Comparison of ENCODE assay signal across 9 mouse cellular contexts in the genomic region with DNA sequence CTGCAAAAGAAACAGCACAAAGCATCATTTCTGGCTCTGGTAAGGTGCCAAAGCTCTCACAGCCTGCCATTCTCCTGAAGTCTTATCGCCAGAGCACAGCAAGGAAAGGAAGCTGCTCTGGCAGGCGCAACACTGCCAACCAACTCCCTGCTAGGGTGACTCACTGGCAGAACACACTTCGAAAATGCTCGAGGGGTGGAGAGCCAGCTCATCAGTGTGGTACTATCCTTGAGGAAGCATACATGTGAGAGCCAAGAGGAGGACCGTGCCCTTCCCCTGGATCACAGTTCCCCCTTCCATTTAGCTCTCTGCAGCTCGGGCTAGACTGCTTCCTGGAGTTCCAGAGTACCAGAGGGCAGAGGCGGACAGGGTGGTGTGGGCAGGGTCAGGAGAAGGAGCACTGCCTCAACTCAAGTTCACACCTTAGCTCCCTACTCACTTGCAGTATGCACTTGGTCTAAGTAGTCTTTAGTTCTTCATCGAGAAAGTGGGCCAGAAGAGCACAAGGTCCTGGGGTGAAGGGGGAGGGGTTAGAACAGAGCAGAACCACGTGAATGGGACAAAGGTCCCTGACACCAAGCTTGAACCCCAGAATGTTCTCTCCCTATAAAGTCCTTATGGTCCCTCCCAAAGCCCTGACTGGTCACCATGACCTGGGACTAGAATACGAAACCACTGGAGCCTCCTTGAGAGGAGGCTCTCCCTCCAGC.
DNase-seq lines count a peak whose midpoint lies in the region; ATAC-seq and TF ChIP-seq lines count a peak whose summit lies in the region.
"Had no signal": no experiment of that assay in that cellular context is flagged by ENCODE, and none has a peak within 500 bp of the region (broad histone marks: within the 10 kb centered on the region; RNA-seq: fewer than 3 reads in every experiment).

No protein-coding gene starts in this region.

- H3K27me3 ChIP-seq in hindbrain, embryonic 13.5 days = no peaks in the 10 kb centered on the region
- H3K27me3 ChIP-seq in hindbrain, embryonic 12.5 days = no peaks in the 10 kb centered on the region
- H3K27me3 ChIP-seq in hindbrain, embryonic 16.5 days (replicated peaks; ENCODE audit: control insufficient read depth, insufficient read depth, low read length) = no peaks in the 10 kb centered on the region
- no peaks in the 10 kb centered on the region for H3K27me3 ChIP-seq in midbrain, embryonic 14.5 days (ENCODE audit: control insufficient read depth, insufficient read depth, low read length)
- no peaks in the 10 kb centered on the region for H3K27me3 ChIP-seq in embryonic facial prominence, embryonic 10.5 days (replicated peaks; ENCODE audit: low read depth, poor library complexity, severe bottlenecking)

- peak; percentile 79 for DNase-seq in NIH3T3 (ENCODE audit: low read depth)
- peak; percentile 51 for DNase-seq in midbrain, embryonic 14.5 days
- DNase-seq in embryonic facial prominence, embryonic 10.5 days (ENCODE audit: low spot score) = no peak
- DNase-seq in embryo, embryonic 11 days = no peak

- peaks cover 16% of the 10 kb centered on the region for H3K36me3 ChIP-seq in hindbrain, embryonic 13.5 days
- peaks cover 13% of the 10 kb centered on the region for H3K36me3 ChIP-seq in hindbrain, embryonic 12.5 days
- H3K36me3 ChIP-seq in hindbrain, embryonic 16.5 days (ENCODE audit: control insufficient read depth, insufficient read depth, low read length) = no peaks in the 10 kb centered on the region
- no peaks in the 10 kb centered on the region for H3K36me3 ChIP-seq in midbrain, embryonic 14.5 days (ENCODE audit: control insufficient read depth, insufficient read depth, low read length)
- H3K36me3 ChIP-seq in embryonic facial prominence, embryonic 10.5 days (replicated peaks) = peaks cover 43% of the 10 kb centered on the region
- H3K36me3 ChIP-seq: G1E had no signal

- WGBS in hindbrain, embryonic 13.5 days = 81% methylated on average over 10 of the region's 10 CpGs
- WGBS in hindbrain, embryonic 12.5 days = 90% methylated on average over 10 of the region's 10 CpGs
- WGBS in hindbrain, embryonic 16.5 days = 72% methylated on average over 10 of the region's 10 CpGs
- WGBS in midbrain, embryonic 14.5 days = 85% methylated on average over 10 of the region's 10 CpGs
- 87% methylated on average over 10 of the region's 10 CpGs for WGBS in embryonic facial prominence, embryonic 10.5 days

- 0 out of 2 replicates have a peak, but pooled peaks have one; percentile 14 for ATAC-seq in hindbrain, embryonic 13.5 days (ENCODE audit: low FRiP score)
- no peak for ATAC-seq in hindbrain, embryonic 12.5 days (ENCODE audit: low FRiP score)
- peak; percentile 57 for ATAC-seq in hindbrain, embryonic 16.5 days
- ATAC-seq in midbrain, embryonic 14.5 days (ENCODE audit: low FRiP score, low TSS enrichment) = no peak

- H3K4me1 ChIP-seq in hindbrain, embryonic 13.5 days (replicated peaks) = peaks cover 55% of the 10 kb centered on the region
- peaks cover 23% of the 10 kb centered on the region for H3K4me1 ChIP-seq in hindbrain, embryonic 12.5 days
- peaks cover 3% of the 10 kb centered on the region for H3K4me1 ChIP-seq in cortical plate, adult 2 months (ENCODE audit: control insufficient read depth, insufficient read depth, low read length)
- H3K4me1 ChIP-seq in hindbrain, embryonic 16.5 days (ENCODE audit: control insufficient read depth, insufficient read depth, low read depth, low read length) = peaks cover 20% of the 10 kb centered on the region
- H3K4me1 ChIP-seq in midbrain, embryonic 14.5 days (ENCODE audit: control insufficient read depth, insufficient read depth, low read length) = peaks cover 20% of the 10 kb centered on the region
- peaks cover 45% of the 10 kb centered on the region for H3K4me1 ChIP-seq in embryonic facial prominence, embryonic 10.5 days

- no peak overlapping the region for H3K4me2 ChIP-seq in hindbrain, embryonic 13.5 days
- no peak overlapping the region for H3K4me2 ChIP-seq in hindbrain, embryonic 12.5 days (replicated peaks)
- H3K4me2 ChIP-seq in hindbrain, embryonic 16.5 days (ENCODE audit: low read length) = no peak overlapping the region
- no peak overlapping the region for H3K4me2 ChIP-seq in midbrain, embryonic 14.5 days (ENCODE audit: low read length)

- no peak overlapping the region for H3K4me3 ChIP-seq in hindbrain, embryonic 13.5 days
- H3K4me3 ChIP-seq in hindbrain, embryonic 12.5 days = no peak overlapping the region
- H3K4me3 ChIP-seq in cortical plate, adult 2 months (ENCODE audit: insufficient read depth, low read length) = no peak overlapping the region
- H3K4me3 ChIP-seq in hindbrain, embryonic 16.5 days (ENCODE audit: low read length) = no peak overlapping the region
- H3K4me3 ChIP-seq in midbrain, embryonic 14.5 days (replicated peaks; ENCODE audit: low read depth, low read length) = no peak overlapping the region
- no peak overlapping the region for H3K4me3 ChIP-seq in embryonic facial prominence, embryonic 10.5 days

- TF ChIP-seq CTCF in cortical plate, adult 2 months (IDR thresholded peaks at IDR 0.05; ENCODE audit: extremely low read depth, insufficient read depth, low read length) = no peak

- H3K9me3 ChIP-seq in hindbrain, embryonic 13.5 days = no peaks in the 10 kb centered on the region
- H3K9me3 ChIP-seq in hindbrain, embryonic 12.5 days (replicated peaks) = no peaks in the 10 kb centered on the region
- H3K9me3 ChIP-seq in hindbrain, embryonic 16.5 days (ENCODE audit: control insufficient read depth, low read length) = no peaks in the 10 kb centered on the region
- H3K9me3 ChIP-seq in midbrain, embryonic 14.5 days (ENCODE audit: control insufficient read depth, low read length) = no peaks in the 10 kb centered on the region
- no peaks in the 10 kb centered on the region for H3K9me3 ChIP-seq in embryonic facial prominence, embryonic 10.5 days
- H3K9me3 ChIP-seq: G1E had no signal

- H3K9ac ChIP-seq in hindbrain, embryonic 13.5 days = no peak overlapping the region
- H3K9ac ChIP-seq in hindbrain, embryonic 12.5 days = no peak overlapping the region
- no peak overlapping the region for H3K9ac ChIP-seq in hindbrain, embryonic 16.5 days (ENCODE audit: low read depth, low read length)
- no peak overlapping the region for H3K9ac ChIP-seq in midbrain, embryonic 14.5 days (replicated peaks; ENCODE audit: low read length)

- peak overlapping the region; percentile 55 for H3K27ac ChIP-seq in hindbrain, embryonic 13.5 days
- no peak overlapping the region for H3K27ac ChIP-seq in hindbrain, embryonic 12.5 days
- H3K27ac ChIP-seq in cortical plate, adult 2 months (ENCODE audit: insufficient read depth, low read length) = 0 out of 2 replicates have a peak overlapping the region, but pooled peaks have one; percentile 15
- H3K27ac ChIP-seq in hindbrain, embryonic 16.5 days (ENCODE audit: low read depth, low read length) = 0 out of 2 replicates have a peak overlapping the region, but pooled peaks have one; percentile 10
- 0 out of 2 replicates have a peak overlapping the region, but pooled peaks have one; percentile 26 for H3K27ac ChIP-seq in midbrain, embryonic 14.5 days (replicated peaks; ENCODE audit: low read depth, low read length)
- no peak overlapping the region for H3K27ac ChIP-seq in embryonic facial prominence, embryonic 10.5 days (replicated peaks)

- 0 out of 2 replicates have a peak, but pooled peaks have one; percentile 40 for TF ChIP-seq POLR2A in cortical plate, adult 2 months (IDR thresholded peaks at IDR 0.05; ENCODE audit: extremely low read depth, insufficient read depth, low read length)

Comparison
In these comparisons a context has a peak if more than half of its experiments do, and no peak if none do; other contexts are left out.
1. ATAC-seq: peak in hindbrain, embryonic 13.5 days (single experiment) and hindbrain, embryonic 16.5 days (single experiment); none in hindbrain, embryonic 12.5 days (single experiment) and midbrain, embryonic 14.5 days (single experiment).
2. H3K27ac ChIP-seq: peak in hindbrain, embryonic 13.5 days (single experiment), cortical plate, adult 2 months (single experiment), hindbrain, embryonic 16.5 days (single experiment) and midbrain, embryonic 14.5 days (single experiment); none in hindbrain, embryonic 12.5 days (single experiment) and embryonic facial prominence, embryonic 10.5 days (single experiment).
3. DNase-seq: peak in NIH3T3 (single experiment) and midbrain, embryonic 14.5 days (single experiment); none in embryonic facial prominence, embryonic 10.5 days (single experiment) and embryo, embryonic 11 days (single experiment).